Mouse (Mus musculus) limb, embryonic 14.5 days (tissue): ENCODE measurements around the gene Arid2. TPM values are rescaled to one million over a fixed set of nuclear protein-coding genes. Genes with fewer than 3 reads are reported as not detected.

Source experiments
- ATAC-seq: fragments of 200-750 bp; cut with Nextera tagmentation; 2 replicates; pipeline ENCODE4 v1.8.0; 2017; ENCODE audit warnings: low read depth, moderate number of reproducible peaks, moderate TSS enrichment; ENCODE audit not compliant: low FRiP score
- DNase-seq: peaks from one replicate; pipeline ENCODE4 v3.0.0-alpha.2; 2015; ENCODE audit warnings: low spot score
- H3K27ac ChIP-seq: fragments of 300-500 bp; sonication (generic); replicated peaks from 2 replicates; pipeline ENCODE4 v1.5.1; 2014; ENCODE audit warnings: low read depth, mild to moderate bottlenecking, low read length, moderate library complexity, mixed read lengths
- H3K27me3 ChIP-seq: fragments of 300-500 bp; sonication (generic); 2 replicates; pipeline ENCODE4 v1.6.1; 2014; ENCODE audit warnings: low read length, mixed read lengths; ENCODE audit not compliant: control insufficient read depth, insufficient read depth
- H3K36me3 ChIP-seq: fragments of 300-500 bp; sonication (generic); 2 replicates; pipeline ENCODE4 v1.6.1; 2014; ENCODE audit warnings: mild to moderate bottlenecking, low read length, moderate library complexity, mixed read lengths; ENCODE audit not compliant: control insufficient read depth, insufficient read depth
- H3K4me1 ChIP-seq: fragments of 300-500 bp; sonication (generic); 2 replicates; pipeline ENCODE4 v1.6.1; 2014; ENCODE audit warnings: antibody characterized with exemption, low read length, mixed read lengths; ENCODE audit not compliant: control insufficient read depth, insufficient read depth
- H3K4me2 ChIP-seq: fragments of 300-500 bp; sonication (generic); replicated peaks from 2 replicates; pipeline ENCODE4 v1.6.1; 2014; ENCODE audit warnings: low read depth, mild to moderate bottlenecking, low read length, moderate library complexity; ENCODE audit not compliant: severe bottlenecking
- H3K4me3 ChIP-seq: fragments of 300-500 bp; sonication (generic); replicated peaks from 2 replicates; pipeline ENCODE4 v1.5.1; 2014; ENCODE audit warnings: low read length
- H3K9ac ChIP-seq: fragments of 300-500 bp; sonication (generic); 2 replicates; pipeline ENCODE4 v1.6.1; 2014; ENCODE audit warnings: mild to moderate bottlenecking, low read depth, low read length, moderate library complexity; ENCODE audit not compliant: severe bottlenecking
- H3K9me3 ChIP-seq: fragments of 300-500 bp; sonication (generic); 2 replicates; pipeline ENCODE4 v1.6.1; 2016; ENCODE audit warnings: low read length; ENCODE audit not compliant: control insufficient read depth
- POLR2A ChIP-seq: fragments of 200-500 bp; IDR thresholded peaks from 2 replicates; pipeline ENCODE4 v1.8.0; 2012; ENCODE audit warnings: inconsistent platforms, mild to moderate bottlenecking, moderate library complexity, borderline replicate concordance; ENCODE audit not compliant: insufficient read depth, insufficient read length; ENCODE audit errors: extremely low read depth
- WGBS: fragments of 180-500 bp; shearing (Covaris S2); extraction: QIAGEN DNeasy Blood & Tissue Kit; methylation state at CpG from one replicate; pipeline ENCODE4 v1.1.7; 2014; 5-methylcytosine and 5-hydroxymethylcytosine counted together
- polyA plus RNA-seq, 2 experiments: library from polyadenylated mRNA; depleted of rRNA in 1 of 2; stranded (reverse) in 1 of 2; unstranded in 1 of 2; fragments of >200 nt; fragmentation: Nextera tagmentation in 1 of 2; extraction: Ambion mirVana in 1 of 2; gene quantifications; 2 replicates each; pipeline versions ENCODE4 v1.2.1 to v1.2.3; 2012 to 2014

The Arid2 gene
- polyA plus RNA-seq, 2 experiments: 28.7 to 30.9 TPM

DNA sequence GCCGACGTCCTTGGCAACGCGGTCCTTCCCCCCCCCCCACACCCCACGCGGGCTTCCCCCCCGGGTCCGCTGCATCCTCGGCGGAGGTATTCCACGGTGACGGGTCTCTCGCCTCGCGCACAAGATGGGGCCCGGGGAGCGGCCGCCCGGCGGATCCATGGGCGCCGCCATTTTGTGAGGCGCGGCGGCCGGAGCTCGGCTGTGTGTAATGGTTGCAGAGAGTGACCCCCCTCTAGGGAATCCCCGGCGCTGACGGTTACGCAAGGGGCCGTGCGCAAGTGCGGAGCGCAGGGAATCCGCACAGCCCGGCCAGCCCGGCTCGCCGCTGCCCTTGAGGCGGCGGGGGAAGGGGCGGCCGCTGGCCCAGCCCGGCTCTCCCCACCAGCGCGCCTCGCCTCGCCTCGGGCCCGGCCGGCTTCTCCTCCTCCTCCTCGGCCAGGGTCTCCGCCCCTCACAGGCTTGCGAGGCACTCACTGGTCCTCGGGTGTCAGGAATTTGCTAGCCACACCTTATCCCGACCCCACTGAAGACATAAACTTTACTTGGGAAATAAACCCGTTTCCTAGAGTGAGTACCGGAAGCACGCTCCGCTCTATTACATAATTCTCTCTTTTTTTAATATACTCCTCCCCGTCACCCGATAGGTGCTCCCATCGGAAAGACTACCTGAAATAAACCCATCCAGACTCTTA, 1.8 kb upstream of the Arid2 start:
- ATAC-seq: peak; percentile 80
- H3K27ac ChIP-seq: peak overlapping the region; percentile 100
- no peaks in the 10 kb centered on the region for H3K27me3 ChIP-seq
- peaks cover 15% of the 10 kb centered on the region for H3K36me3 ChIP-seq
- no peaks in the 10 kb centered on the region for H3K9me3 ChIP-seq
- H3K4me2 ChIP-seq: peak overlapping the region; percentile 82
- TF ChIP-seq POLR2A: 0 out of 2 replicates have a peak, but pooled peaks have one; percentile 73
- under 1% methylated on average over 25 of the region's 64 CpGs for WGBS
- H3K4me3 ChIP-seq: peak overlapping the region; percentile 92
- DNase-seq: peak; percentile 89
- H3K4me1 ChIP-seq: peaks cover 22% of the 10 kb centered on the region
- peak overlapping the region; percentile 99 for H3K9ac ChIP-seq

DNA sequence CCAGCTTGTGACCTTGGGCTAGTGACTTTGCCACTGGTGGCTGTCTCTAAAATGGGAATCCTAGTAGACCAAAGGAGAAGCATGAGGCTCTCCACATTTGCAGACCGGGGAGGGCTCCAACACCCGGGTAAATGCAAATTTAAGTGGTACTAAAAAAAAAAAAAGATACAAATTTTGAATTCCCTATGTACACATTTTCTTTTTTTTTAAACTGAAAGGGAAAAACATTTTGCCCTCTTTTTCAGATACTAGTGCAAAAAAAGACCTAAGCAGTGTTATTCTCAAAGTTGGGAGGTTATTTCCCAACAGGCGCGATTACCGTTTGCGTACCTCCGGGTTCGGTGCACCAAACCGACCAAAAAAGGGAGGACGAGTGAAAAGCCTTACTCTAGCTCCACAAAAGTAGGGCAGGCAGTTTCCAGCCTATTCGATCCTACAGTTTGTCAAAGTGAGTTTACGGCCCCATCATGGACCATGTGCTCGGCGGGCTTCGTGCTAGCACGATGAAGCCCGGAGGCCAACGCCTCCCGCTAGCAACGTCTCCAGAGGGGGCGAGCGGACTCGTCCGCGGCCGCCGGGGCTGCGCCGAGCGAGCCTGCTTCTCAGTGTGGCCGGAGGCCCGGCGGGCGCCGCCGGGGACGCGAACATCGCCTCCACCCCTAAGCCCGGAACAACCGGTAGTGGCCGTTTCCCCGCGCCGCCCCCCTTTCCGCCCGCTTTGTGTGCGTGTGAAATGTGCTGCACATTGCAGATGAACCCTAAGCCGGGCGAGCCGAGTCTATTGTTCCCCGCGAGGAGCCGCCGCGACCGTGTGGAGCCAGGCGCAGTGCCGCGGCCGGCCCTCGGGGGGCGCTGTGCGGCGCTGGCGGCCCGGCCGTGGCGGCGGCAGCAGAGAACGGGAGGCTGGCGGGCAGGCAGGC, 1.0 kb upstream of the Arid2 start:
- peaks cover 7% of the 10 kb centered on the region for H3K36me3 ChIP-seq
- peak overlapping the region; percentile 99 for H3K9ac ChIP-seq
- H3K4me2 ChIP-seq: peak overlapping the region; percentile 82
- H3K27ac ChIP-seq: peak overlapping the region; percentile 100
- no peaks in the 10 kb centered on the region for H3K27me3 ChIP-seq
- no peaks in the 10 kb centered on the region for H3K9me3 ChIP-seq
- H3K4me3 ChIP-seq: peak overlapping the region; percentile 92
- peaks cover 24% of the 10 kb centered on the region for H3K4me1 ChIP-seq
- WGBS: 1% methylated on average over 53 of the region's 72 CpGs
- TF ChIP-seq POLR2A: peak; percentile 58; the same call in 1 of the 2 replicates
- DNase-seq (peak; percentile 92), ATAC-seq (peak; percentile 74)

DNA sequence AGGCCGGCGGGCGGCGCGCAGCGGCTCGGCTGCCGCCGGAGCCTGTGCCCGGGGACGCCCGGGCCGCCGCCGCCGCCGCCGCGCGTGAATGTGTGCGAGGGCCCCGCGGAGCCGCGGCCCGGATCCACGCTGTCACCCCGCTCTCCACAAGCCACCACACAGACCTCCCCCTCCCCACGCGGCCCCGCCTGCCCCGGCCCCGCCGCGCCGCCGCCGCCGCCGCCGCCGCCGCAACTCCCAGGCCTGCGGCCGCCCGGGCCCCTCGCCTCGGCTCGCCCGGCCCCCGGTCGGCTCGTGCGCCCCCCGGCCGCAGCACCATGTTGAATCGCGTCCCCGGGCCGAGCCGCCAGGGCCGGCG, 404 bp upstream of the Arid2 start:
- no peaks in the 10 kb centered on the region for H3K9me3 ChIP-seq
- no peak for DNase-seq
- no peaks in the 10 kb centered on the region for H3K27me3 ChIP-seq
- H3K36me3 ChIP-seq: peaks cover 7% of the 10 kb centered on the region
- no peak for TF ChIP-seq POLR2A
- peak overlapping the region; percentile 92 for H3K4me3 ChIP-seq
- peaks cover 24% of the 10 kb centered on the region for H3K4me1 ChIP-seq
- H3K27ac ChIP-seq: peak overlapping the region; percentile 100
- H3K9ac ChIP-seq: peak overlapping the region; percentile 99
- H3K4me2 ChIP-seq: peak overlapping the region; percentile 82; the same call in 1 of the 2 replicates
- 1% methylated on average over 14 of the region's 63 CpGs for WGBS
- ATAC-seq: peak; percentile 27

DNA sequence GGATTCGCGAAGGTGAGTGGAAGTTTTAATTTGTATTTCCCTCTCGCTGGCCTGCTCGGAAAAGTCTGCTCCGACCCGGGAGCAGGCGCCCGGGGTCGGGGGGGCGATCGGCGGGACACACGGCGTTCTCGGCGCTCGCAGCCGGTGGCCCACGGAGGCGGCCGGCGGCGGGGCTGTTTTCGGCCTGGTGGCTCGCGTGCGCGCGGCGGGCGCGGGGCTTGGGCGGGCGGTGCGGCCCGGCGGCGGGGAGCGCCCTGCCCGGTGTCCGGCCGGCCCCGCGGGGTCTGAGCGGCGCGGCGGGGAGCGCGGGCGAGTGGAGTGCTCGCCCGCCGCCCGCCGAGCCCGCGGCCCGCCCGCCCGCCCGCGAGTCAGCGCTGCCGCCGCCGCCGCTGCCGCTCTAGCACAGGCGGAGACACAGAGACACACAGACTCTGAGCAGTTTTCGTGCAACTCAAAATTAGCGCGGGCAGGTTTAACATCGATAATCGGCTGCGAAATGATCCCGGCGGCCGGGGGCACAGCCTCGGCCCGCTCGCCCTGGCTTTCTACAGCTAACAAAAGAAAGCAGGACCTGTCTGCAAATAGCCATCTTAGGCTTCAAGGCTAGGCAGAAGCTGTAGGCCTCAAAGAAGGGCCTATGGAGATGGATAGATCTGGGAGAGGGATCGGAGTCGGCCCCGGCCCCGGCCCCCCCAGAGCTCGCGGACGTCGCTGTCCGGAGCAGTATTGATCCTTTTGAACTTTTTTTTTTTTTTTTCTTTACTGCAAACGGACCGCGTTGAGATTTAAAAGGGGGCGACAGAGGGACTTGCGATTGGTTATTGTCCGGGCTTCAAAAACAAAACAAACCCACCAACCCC, 888 bp downstream of the Arid2 start:
- under 1% methylated on average over 53 of the region's 97 CpGs for WGBS
- no peak for DNase-seq

More for the DNA sequence above, 888 bp downstream of the Arid2 start:
- Histone ChIP-seq H3K9me3 (no peaks in the 10 kb centered on the region), H3K27ac (peak overlapping the region; percentile 100), H3K36me3 (peaks cover 9% of the 10 kb centered on the region), H3K27me3 (no peaks in the 10 kb centered on the region), H3K4me2 (peak overlapping the region; percentile 82), H3K4me1 (peaks cover 16% of the 10 kb centered on the region), H3K4me3 (peak overlapping the region; percentile 92), H3K9ac (peak overlapping the region; percentile 99)
- TF ChIP-seq POLR2A: no peak; the same call in 1 of the 2 replicates
- ATAC-seq: no peak
